Mouse (Mus musculus): ENCODE data around the gene Trpd52l3.

GRCm38 (mm10) chr19:29955454-29955853 is 48.1 kb upstream of the Trpd52l3 start:
- TF ChIP-seq POLR2A (IDR thresholded peaks at IDR 0.05; ENCODE audit: insufficient read depth, low read depth, low read length) (no peak), CTCF (IDR thresholded peaks at IDR 0.05; ENCODE audit: insufficient read depth, low read depth, low read length) (no peak)
